Mouse (Mus musculus): ENCODE data around the gene Foxm1.
"Not testable (repeated sequence)": the region's sequence is repeated elsewhere in the genome, so short reads cannot be mapped to it uniquely, and the experiment has no call there.

Gene Foxm1

DNA sequence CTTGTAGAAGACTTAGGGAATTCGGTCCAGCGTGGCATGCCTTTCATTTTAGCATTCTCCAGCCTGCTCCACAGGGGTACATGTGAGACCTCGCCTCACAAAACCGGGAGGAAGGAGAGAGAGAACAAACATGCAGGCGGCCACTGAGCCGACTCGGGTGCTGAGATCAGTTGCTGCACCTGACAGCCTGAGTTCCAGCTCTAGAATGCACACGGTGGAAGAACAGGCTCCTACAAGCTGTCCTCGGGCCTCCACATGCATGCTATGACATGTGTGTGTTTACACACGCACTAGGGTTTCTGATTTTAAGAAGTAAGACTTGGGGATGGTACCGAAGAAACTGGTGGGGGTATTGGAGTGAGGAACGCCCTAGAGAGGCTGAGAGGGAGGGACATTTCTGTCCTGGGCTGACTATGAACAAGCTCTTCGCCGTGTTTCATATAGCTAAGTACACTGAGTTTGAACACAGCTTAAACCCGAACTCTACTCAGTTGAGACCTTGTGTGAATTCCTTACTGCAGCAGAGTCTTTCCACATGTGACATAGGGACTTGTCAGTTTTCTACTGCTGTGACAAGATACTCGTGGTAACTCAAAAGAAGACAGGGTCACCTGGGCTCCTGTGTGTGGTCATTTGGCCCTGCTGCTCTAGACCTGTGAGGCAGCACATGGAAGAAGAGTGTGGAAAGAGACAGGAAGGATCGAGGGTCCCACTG lies 13.8 kb downstream of the Foxm1 start:
- no peak for DNase-seq (ENCODE audit: low spot score)

DNA sequence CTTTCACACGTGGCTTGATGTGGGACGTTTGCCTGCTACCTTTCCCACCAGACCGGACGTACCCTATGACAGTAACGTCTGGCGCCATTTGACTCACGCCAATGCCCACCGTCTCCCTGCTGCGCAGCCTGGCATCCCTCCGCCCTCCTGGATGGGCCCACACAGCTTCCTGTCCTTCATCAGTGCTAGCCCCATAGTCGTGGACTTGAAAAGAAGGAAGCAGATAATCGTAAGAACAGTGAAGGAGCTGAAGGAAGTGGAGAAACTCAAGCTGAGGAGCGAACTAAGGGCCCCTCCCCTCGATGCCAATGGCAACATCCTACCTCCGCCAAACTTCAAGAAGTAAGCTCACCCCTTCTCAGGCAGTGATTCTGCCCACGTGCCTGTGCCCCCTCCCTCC lies 16.9 kb downstream of the Foxm1 start:
- no peak for DNase-seq (ENCODE audit: low spot score)

DNA sequence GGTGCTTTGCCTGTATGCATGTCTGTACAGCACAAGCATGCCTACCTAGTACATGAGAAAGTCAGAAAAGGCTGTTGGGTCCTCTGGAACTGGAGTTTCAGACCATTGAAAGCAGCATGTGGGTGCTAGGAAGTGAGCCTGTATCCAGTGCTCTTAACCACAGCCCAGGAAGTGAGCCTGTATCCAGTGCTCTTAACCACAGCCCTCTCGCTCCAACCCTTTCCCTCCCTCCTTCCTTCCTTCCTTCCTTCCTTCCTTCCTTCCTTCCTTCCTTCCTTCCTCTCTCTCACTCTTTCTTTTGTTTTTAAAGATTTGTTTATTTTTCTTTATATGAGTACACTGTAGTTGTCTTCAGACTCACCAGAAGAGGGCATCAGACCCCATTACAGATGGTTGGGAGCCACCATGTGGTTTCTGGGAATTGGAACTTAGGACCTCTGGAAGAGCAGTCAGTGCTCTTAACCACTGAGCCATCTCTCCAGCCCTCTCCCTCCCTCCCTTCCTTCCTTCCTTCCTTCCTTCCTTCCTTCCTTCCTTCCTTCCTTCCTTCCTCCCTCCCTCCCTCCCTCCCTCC lies 17.9 kb downstream of the Foxm1 start:
- DNase-seq (ENCODE audit: low spot score): not testable (repeated sequence)

DNA sequence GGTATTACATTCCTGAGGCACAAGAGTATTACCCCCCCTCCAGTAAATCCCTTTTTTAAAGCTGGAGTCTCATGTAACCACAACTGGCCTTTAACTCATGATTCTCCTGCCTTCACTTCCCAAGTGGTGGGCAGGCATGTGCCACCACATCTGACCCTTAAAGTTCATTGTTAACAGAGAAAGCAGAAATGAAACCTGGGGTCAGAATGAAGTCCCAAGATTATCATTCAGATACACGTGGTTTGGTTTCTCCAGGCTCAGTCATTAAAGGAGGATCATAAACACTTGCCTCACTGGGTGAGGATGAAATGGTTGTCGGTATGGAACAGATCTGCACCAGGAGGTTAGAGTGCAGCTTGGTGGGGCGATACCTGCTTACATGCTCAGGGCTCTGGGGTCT lies 18.5 kb downstream of the Foxm1 start:
- no peak for DNase-seq (ENCODE audit: low spot score)

DNA sequence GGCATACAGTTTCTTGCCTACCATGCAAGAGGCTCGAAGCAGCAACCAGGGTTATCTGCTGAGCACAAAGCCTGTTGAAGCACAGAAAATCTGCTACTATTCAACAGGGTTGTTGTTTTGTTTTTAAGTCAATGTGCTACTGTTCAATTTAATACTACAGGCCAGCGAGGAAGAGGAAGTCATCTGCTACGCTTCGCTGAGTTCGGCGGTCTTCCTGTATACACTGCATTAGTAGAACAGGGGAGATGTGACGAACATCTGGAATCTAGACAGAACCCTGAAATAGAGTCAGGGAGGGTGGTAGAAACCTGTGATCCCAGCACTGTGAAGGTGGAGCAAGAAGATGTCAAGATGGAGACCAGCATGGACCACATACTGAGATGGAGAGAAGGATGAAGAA lies 21.0 kb downstream of the Foxm1 start:
- no peak for DNase-seq (ENCODE audit: low spot score)

DNA sequence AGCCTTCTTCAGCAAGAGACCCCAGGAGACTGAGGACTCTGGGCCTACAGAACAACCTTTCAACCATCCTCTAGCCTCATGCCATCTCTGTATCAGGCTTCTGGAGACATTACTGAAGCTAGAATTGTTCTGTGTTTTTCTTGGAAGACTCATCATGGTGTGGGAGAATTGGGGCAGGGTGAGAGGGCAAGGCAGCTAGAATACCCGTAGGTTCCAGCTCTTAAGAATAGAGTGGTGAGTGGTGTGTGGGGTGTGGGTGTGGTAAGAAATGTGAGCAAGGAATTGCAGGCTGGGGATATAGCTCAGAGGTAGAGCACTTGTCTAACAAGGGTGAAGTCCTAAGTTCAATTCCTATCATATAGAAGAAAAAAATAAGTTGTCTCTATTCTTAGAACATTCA lies 22.3 kb downstream of the Foxm1 start:
- no peak for DNase-seq (ENCODE audit: low spot score)

DNA sequence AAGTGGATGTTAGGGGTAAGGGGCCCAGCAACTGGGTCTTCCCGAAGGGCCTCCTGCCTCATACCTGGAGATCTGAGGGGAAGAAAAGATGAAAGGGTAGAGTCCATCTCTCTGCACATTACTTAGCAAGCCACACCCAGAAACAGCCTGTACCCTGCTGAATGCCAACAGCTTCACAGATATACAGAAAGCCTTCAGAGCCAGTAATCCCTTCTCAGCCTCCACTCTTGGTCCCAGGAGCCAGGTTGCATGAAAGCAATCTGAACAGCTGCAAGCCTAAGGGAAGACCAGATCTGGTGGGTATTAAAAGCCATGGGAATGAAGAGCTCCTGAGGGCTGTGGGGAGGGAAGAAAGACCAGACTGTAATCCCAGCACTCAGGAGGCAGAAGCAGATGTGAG lies 26.4 kb downstream of the Foxm1 start:
- no peak for DNase-seq (ENCODE audit: low spot score)

DNA sequence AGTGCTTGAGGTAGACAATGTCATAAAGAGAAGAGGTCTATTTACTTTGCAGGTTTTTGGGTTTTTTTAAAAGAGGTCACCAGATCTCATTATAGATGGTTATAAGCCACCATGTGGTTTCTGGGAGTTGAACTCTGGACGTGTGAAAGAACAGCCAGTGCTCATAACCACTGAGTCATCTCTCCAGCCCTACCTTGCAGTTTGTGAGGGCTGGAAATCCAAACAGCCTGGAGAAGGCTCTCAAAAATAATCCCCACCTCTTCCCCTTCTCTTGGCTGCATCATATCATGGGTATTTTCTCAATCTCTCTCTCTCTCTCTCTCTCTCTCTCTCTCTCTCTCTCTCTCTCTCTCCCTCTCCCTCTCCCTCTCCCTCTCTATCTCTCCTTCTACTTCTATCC lies 27.9 kb downstream of the Foxm1 start:
- no peak for DNase-seq (ENCODE audit: low spot score)

DNA sequence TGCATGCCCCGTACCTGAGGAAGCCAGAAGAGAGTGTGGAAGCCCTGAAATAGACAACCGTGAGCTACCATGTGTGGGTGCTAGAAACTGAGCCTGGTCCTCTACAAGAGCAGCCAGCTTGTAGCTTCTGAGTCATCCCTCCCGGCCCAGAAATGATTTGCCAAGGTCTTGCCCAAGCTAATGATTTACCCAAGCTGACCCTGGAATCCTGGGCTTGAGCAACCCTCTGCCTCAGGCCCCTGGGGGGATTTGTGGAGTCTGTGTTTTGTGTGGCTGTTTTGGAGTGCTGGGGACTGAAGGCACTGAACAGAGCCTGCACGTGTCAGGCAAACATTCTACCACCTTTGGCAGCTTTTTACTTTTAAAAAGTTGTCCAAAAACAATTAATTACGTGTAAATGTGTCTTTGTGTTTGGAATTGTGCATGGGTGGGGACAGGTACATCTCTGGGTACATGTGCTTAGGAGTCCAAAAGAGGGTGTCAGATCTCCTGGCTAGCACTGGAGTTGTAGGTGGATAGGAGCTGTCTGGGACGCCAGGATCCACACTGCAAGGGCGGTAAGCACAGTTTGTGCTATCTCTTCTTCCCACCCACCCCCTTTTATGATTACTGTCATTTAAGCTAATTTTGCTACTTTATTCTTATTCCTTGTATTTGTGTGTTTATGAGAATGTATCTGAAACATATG lies 35.0 kb downstream of the Foxm1 start:
- DNase-seq (ENCODE audit: low spot score): no peak

DNA sequence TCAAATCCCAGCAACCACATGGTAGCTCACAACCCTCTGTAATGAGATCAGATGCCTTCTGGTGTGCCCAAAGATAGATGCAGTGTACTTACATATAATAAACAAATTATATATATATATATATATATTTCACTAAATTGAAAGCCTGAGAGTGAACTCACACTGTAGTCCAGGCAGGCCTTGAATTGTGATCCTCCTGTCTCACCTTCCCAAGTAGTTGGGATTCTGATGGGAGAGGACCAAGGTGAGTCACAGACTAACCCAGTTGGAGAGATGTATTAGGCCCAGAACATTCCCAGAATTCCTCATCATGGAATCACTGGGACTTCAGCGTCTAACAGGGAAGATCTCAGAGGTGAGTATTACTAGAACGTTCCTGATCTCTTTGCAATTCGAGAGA lies 36.2 kb downstream of the Foxm1 start, which contains the start of gene Nrip2:
Gene Nrip2, plus strand, starts transcription at position 301 of the 400 bp plus-strand sequence.
- DNase-seq (ENCODE audit: low spot score): no peak

DNA sequence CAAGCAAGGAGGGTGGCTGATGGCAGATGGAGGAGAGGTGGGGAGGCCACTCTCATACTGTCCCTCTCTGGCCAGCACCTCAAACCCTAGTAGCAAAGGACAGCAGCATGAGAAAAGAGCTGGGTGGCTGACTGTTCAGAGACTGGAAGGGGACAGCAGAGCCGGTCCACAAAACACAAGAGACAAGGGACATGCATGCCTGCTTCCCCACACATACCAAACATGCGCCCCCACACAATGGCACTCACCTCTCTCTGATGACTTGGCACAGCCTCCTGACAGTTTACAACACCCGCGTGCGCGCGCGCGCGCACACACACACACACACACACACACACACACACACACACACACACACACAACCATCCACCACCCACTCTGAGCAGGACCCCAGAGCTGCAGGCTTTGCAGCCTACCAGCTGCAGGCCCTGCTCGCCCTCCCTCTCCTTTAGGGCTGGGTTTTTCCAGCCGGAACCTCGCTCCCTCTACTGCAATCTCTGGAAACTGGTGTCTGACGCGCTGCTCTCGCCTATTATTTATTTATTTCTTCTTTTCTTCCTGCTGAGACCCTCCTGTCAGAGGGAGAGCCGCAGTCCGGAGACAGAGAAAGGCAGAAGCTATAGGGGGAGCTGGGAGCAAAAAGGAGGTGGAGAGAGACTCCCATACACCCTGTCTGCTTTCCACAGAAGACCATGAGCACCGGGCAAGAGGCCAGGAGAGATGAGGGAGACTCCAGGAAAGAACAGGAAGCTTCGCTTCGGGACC lies 36.8 kb downstream of the Foxm1 start:
- DNase-seq (ENCODE audit: low spot score): no peak

DNA sequence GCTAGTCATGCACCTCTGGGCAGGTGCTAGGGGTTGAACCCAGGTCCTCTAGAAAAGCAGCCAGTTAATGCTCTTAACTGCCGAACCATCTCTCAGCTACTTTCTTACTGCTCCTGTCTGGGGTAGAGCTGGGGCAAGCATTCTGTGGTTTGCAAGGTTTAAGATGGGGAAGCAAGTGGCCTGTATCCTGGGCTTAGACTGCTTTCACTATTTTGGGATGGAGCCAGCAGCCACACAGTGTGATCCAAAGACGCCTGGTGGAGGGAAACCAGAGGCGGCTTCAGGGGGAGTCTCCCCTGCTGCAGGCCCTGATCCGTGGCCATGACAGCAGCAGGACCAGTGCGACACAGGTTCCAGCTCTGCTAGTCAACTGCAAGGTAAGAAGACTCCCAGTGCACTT lies 41.9 kb downstream of the Foxm1 start:
- DNase-seq (ENCODE audit: low spot score): no peak

DNA sequence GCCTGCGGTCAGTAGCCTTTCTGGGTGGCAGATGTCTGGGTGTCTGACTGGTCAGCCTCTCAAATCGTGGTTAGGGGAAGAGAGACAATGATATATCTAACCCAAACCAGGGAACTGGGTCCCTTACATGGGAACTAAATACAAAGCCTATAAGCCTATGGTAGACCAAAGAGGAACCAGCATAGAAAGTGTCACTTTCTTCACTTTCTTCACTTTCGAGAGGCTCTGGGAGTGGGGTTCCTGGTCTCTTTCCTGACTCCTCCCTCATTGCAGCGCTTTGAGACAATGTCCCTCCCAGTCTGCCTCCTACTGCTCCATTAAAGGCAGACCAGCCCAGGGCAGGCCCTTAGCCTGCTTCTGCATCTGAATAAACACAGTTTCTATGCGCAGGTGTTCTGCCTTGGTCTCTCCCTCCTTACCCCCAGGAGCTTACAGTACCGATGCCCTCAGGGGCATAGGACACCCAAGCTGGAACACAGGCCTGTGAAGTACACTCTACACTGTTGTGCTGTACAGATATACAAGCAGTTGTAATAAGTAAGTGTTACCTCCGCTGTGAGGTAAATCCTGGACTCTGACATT lies 45.9 kb downstream of the Foxm1 start:
- DNase-seq (ENCODE audit: low spot score): no peak

DNA sequence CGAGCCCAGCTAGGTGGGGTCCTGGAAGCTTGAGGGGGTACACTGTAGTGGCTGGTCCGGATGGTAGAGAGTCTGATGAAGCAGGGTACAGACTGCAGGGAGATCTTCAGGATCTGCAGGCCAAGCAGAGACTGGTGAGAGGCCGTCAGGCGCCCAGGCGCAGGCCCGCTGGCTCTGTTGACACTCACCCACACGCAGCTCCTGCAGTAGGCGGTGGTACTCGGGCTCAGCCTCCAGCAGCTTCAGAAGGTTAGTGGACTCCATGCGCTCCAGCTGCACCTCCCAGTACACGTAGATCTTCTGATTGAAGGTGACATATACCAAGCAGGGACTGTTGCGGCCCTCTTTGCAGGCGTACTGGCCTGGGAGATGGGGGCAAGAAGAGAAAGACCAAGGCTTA lies 47.5 kb downstream of the Foxm1 start:
- no peak for DNase-seq (ENCODE audit: low spot score)

DNA sequence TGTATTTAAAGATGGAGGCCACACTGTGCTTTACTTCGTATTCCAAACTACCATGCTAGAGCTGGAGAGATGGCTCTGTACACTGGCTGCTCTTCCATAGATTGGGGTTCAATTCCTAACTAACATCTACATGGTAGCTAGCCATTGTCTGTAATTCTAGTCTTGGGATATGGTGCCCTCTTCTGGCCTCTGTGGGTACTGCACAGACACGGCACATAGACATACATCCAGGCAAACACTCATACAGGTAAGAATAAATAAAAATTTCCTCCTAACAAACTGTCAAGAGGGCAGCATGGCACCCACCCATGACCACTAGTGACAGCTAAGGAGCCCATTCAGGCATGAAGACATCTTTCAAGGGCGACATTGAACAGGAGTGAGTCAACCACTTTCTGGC lies 48.3 kb downstream of the Foxm1 start:
- DNase-seq (ENCODE audit: low spot score): peak; percentile 92

DNA sequence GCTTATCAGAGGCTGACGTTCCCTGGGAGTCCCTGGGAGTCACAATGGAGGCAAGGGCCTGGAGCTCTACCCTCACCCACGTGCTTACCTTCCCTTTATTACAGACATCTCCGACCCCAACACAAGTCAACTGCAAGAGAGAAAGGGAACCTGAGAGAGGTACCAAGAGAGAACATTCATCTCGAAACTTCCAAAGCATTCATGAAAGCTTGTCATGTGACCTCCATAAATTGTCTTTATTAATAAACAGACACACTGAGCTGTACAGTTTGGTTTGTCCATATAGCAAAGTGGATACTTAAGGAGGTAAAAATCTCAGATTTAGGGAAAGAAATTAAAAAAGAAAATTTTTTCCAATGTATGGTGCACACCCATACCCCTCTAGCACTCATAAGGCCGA lies 53.4 kb downstream of the Foxm1 start:
- no peak for DNase-seq (ENCODE audit: low spot score)

DNA sequence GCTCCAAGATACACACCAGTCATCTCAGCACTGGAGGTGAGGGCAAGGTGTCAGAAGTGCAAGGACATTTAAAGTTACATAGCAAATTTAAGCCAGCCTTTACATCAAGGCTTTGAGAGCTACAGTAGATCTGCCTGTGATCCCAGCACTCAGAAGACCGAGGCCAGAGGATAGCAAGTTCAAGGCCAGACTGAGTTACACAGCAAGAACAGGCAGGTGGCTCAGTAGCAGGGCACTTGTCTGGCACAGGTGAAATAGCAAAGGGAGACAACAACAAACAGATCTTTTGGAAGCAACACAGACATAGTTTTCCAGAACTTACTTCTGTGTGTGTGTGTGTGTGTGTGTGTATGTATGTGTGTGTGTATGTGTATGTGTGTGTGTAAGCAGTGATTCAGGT lies 55.3 kb downstream of the Foxm1 start:
- no peak for DNase-seq (ENCODE audit: low spot score)

DNA sequence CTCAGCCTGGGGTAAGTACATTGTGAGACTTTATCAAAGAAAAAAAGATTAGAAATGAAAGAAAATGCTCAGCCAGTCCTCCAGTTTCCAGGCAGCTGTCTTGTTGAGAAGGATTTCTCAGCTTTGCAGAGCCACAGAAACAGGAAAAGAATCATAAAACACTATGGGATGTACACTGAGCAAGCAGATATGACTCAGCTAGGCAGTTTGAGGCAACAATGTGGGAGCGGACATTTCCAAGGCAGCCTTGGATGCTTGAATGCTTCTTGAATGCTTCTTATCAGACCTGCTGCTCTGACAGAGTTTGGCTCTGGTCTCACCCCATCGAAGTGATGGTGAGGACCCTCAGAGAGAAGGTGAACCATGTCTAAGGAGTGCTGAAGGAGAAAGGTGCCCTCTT lies 58.3 kb downstream of the Foxm1 start:
- DNase-seq (ENCODE audit: low spot score): no peak

DNA sequence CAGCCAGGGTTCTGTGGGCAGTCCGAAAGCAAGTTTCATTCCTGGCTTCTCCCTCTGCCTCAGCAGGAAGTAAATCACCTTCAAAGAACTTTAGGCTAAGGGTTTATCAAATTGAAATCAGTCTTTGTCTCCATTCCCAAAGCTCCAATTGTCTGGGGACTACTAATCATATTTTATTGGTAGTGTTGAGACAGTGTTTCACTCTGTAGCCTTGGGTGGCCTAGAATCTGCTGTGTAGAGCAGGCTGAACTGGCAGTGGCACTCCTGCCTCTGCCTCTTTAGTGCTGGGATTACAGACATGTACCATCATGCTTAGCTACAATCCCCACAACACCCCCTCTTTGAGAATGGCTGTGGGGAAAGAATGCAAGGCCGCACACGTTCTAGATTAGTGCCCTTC lies 58.7 kb downstream of the Foxm1 start:
- no peak for DNase-seq (ENCODE audit: low spot score)

DNA sequence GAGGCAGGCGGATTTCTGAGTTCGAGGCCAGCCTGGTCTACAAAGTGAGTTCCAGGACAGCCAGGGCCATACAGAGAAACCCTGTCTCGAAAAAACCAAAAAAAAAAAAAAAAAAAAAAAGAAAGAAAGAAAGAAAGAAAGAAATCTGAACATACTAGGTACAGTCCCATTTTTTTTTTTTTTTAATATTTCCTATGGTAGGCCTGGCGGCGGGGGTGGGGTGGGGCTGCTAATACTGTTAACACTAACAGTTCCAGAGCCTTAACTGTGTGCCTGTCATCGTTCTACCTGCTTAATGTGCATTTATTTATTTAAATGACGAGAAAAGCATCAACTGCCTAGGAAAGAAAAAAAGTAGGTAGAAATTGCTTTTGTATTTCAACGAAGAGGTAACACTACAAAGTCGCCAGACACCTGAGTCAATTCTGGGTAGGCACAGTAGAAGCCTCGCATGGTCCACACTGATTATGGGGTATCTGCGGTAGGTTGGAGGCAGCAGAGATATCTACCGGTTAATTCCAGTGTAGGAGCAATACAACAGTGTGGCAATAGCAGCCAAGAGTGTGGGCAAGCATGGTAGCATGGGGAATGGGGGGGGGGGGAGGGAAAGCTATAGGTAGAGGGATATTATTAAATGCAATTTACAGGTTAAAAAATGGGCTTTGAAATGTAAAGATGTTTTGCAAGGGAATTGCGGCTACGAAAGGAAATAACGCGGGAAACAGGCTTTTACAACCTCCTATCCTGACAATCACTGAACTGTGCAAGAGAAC lies 60.9 kb downstream of the Foxm1 start:
- no peak for DNase-seq (ENCODE audit: low spot score)

DNA sequence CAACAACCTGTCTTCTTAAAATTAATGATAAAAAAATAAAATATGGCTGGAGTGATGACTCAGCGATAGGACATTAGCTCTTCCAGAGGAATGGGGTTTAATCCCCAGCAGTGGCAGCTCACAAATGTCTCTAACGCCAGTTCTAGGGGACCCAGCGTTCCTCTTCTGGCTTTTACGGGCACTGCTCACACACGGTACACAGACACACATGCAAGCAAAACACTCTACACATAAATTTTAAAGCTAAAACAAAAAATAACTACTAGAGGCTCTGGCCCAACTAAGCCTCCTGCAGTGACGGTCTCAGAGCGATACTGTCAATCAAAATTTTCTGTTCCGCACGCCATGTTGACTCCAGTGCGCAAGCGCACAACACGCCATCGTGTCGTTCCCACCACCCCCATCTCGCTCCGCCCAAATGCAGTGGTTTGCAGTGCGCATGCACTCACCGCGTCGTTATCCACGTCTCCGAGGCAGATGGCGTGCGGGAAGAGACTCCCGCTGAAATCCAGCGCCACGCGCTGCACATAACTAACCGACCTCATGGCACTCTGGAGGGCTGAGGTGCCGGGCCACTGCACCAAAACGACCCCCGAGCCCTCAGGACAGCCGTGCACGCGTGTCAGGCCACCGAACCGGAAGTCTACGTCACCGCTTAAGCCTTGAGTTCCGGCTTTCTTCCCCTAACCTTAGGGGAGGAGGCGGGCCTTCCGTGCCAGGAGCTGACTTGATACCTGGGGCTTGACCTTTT lies 61.7 kb downstream of the Foxm1 start, which contains the start of gene Itfg2:
Gene Itfg2, minus strand, starts transcription at position 663 of the 751 bp plus-strand sequence.
- peak; percentile 90 for DNase-seq (ENCODE audit: low spot score)

Data from layer of hippocampus, adult 9-10 months (tissue).